Mouse (Mus musculus) ovary, postnatal 36 days (tissue): ENCODE data around the gene Neu1.
"Not testable (repeated sequence)": the region's sequence is repeated elsewhere in the genome, so short reads cannot be mapped to it uniquely, and the experiment has no call there.

Experiments
- DNase-seq: peaks from one replicate; pipeline ENCODE4 v3.0.0; 2022; ENCODE audit warnings: low spot score, mixed read lengths

The Neu1 gene

DNA sequence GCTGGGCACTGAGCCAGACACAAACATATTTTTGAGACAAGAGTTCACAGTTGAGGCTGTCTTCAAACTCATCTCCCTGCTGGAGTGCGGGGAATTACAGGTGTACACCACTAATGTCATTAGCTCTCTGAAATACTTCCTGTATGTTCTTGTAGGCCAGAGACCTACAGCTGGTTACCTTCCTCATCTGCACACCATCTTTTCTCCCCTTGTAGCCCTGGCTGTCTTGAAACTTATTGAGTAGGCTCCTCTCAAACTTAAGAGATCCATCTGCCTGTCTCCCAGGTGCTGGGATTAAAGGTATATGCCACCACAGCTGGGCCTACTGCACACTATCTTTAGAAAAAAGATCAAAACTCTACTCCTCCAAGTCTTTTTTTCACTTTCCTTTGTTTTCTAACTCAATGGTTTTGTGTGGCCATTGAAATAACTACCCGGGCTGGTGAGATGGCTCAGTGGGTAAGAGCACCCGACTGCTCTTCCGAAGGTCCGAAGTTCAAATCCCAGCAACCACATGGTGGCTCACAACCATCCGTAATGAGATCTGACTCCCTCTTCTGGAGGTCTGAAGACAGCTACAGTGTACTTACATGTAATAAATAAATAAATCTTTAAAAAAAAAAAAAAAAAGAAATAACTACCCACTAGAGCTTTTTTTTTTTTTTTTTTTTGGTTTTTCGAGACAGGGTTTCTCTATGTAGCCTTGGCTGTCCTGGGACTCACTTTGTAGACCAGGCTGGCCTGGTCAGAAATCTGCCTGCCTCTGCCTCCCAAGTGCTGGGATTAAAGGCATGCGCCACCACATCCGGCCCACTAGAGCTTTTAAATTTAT lies 17.9 kb downstream of the Neu1 start:
- DNase-seq: not testable (repeated sequence)

DNA sequence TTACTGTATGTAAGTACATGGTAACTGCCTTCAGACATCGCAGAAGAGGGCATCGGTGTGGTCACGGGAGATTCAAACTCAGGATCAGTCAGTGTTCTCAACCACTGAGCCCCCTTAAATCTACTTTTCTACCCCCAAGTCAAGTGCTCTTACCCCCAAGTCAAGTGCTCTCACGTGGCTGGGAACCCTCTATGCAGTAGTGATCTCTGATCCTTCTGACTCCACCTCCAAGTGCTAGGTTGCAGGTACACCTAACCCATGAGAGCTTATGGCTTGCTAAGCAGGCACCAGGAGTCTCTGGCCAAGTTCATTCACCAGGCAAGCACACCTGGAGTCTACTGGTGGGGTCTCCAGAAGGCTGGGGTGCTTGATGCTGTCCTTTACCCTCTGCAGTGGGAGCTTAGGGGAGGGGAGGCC lies 18.5 kb downstream of the Neu1 start:
- no peak for DNase-seq

DNA sequence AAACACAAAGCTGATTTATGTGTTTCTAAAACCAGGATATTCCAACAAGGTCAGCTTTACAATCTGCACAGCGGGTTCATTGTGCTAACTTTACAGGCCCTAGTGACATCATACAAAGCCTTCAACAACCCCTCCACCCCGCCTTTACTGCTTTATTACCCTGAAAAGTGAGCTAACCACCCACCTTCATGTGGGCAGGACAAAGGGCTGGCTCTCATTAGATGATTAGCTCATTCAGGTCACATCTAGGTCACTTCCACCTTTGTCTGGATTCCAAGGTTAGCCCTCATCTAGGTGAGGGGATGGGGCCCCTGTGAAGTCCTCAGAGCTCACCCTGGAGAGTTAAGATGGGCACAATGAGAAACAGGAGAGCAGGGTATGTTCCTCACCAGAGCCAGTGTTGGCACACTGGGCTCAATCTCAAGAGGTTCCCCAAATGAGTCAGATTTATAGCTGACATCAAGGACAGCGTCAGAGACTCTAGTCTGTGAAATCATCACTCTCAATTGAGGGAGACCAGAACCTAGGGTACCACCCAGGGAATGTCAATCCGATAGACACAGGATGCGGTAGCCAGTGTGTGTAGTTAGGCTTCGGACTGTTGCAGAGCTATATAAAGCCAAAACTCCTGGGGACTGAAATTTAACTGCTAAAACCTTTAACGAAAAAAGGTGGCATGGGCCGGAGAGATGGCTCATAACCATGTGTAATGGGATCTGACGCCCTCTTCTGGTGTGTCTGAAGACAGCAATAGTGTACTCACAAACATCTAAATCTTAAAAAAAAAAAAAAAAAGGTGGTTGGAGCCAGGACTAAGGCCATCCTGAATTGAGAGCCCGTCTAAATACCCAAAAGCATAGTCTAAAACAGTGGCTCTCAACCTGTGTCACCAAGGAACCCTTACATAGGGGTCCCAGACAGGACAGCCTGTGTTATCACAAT lies 19.7 kb downstream of the Neu1 start:
- no peak for DNase-seq

DNA sequence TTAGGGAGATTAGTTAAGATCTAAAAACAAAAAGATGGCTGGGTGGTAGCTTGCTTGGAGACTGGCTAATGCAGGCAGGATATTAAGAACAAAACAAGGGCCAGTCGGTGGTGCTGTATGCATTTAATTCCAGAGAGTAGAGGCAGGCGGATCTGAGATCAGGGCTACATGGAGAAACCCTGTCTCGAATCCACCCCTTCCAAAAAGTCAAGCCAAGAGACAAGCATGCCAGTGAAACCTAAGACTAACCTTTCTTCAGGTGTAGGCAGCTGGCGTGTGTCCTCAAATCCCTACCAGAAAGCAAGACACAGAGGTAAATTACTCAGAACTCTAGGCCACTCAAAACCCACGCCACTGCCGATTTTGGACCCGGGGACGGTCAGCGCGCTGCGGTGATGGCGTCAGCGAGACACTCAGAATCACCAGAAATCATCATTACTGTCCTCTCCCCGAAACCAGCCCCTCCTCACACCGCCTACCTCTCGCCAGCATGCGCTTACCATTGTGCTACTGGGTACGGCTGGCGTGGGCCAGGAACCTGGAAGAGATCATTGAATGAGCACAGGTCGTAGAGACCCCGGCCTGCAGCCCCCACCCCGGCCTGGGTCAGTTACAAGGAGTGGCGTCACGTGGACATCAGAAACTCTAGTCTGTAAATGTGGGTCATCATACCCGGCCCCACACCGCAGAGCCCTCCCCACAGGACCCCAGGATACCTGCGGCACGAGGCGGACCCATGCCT lies 20.8 kb downstream of the Neu1 start:
- no peak for DNase-seq

- DNase-seq: peak; percentile 79
These were observed 21.5 kb downstream of the Neu1 start for GRCm38 (mm10) chr17:34952378-34953040.

DNA sequence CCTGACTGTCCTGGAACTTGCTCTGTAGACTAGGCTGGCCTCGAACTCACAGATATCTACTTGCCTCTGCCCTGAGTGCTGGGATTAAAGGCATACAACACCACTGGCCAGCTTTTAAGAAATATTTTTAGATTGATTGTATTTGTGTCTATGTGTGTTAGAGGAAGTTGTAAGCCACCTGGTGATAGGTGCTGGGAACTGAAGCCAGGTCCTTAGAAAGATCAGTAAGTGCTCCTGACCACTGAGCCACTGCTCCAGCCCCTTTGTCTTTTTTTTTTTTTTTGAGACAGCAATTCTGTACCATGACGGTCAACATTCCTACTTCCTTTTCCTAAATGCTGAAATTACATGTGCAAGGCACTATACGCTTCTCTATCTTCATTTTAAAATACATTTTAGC lies 22.2 kb downstream of the Neu1 start:
- no peak for DNase-seq

GRCm38 (mm10) chr17:34953904-34954303 lies 22.9 kb downstream of the Neu1 start:
- DNase-seq: no peak

DNA sequence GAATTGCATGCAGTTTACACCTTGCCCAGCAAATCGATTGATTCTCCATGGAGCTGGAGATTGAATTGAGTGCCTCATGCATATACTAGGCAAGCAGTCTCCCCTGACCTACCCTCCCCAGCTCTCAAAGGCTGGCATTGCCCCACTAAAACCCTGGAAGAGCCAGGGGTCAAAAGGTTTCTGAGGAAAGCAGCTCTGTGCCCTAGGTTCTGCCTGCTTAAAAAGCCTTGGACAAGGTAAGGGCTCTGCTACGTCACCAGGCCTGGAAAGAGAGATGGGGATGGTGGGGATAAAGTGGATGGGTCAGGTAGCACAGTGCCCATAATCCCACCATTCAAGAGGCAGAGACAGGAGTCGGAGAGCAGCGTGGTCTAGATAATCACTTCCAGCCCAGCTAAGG lies 23.8 kb downstream of the Neu1 start:
- DNase-seq: no peak

DNA sequence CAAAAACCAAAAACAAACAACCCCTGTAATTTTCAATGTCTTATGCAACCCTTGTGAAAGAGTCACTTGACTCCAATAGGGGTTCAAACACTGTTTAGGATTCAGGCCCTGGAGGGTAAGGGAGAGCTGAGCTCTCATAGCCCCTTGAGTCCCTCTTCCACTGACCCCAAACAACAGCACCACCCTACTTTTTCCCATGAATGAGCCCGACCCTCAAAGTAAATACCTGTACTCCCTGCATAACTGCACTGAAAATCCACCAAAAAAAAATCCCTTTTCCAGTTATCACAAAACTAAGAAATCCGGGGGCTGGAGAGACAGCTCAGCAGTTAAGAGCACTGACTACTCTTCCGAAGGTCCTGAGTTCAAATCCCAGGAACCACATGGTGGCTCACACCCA lies 24.8 kb downstream of the Neu1 start:
- no peak for DNase-seq

DNA sequence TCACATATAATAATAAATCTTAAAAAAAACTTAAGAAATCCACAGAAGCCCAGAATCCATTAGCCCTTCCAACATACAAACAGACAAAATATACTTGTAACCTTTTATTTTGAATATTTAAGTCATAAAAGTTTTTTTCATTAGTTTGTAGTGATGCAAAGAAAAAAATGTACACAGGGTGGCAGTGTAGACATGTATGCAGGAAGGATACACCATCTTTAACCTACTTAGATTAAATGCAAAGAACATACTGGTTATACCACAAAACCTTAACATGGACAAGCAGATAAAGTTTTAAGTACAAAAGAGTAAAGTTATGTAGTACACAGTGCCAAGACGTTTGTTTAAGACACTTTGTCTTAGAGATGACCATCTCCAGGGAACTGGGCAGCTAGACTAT lies 25.3 kb downstream of the Neu1 start:
- DNase-seq: no peak

GRCm38 (mm10) chr17:34957291-34957690 lies 26.2 kb downstream of the Neu1 start:
- not testable (repeated sequence) for DNase-seq

GRCm38 (mm10) chr17:34957966-34958365 lies 26.9 kb downstream of the Neu1 start:
- DNase-seq: not testable (repeated sequence)

- not testable (repeated sequence) for DNase-seq
These were observed 27.7 kb downstream of the Neu1 start for GRCm38 (mm10) chr17:34958734-34959129.

- DNase-seq: peak; percentile 84
These were observed 28.2 kb downstream of the Neu1 start, which contains the start of gene Hspa1b for GRCm38 (mm10) chr17:34959130-34959778. Hspa1b (minus strand) TSS chr17:34959238.

GRCm38 (mm10) chr17:34959881-34960515 lies 28.9 kb downstream of the Neu1 start:
- DNase-seq: no peak

- DNase-seq: no peak
These were observed 29.8 kb downstream of the Neu1 start for GRCm38 (mm10) chr17:34960702-34961493.

GRCm38 (mm10) chr17:34962125-34962524 lies 31.1 kb downstream of the Neu1 start:
- no peak for DNase-seq

DNA sequence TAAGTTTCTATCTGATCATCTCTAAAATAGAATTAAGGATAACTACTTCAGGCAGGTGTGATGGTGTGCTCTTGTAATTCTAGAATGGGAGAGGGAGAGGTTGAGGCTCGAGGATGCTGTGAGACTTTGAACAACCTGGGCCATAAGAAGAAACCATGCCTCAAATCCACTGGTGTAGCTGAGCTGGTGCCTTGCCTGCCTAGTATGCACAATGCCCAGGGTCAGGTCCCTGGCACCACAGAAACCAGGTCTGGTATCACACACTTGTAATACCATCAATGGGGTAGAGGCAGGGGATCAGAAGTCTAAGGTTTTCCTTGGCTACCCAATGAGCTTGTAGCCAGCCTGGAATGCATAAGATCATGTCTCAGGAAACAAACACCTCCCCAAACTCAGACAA lies 31.8 kb downstream of the Neu1 start:
- no peak for DNase-seq

DNA sequence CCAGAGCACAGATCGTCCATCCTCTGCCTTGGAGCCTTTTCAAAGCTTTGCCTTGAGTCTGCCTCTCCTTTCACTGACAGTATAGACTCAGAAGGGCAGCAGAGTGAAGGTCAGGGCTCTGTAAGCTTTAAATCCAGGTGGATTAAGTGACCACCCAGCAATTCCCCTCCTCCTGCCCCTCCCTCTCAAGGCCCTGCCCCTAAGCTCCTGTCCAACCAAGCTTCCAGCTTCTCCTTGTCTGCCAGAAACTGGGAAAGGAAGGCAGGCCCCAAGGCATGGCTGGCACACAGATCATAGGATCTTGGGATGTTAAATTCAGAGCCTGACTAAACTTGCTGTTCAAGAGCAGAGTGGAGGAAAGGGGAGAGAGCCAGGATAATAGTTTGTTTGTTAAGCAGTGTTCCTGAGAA lies 33.6 kb downstream of the Neu1 start:
- no peak for DNase-seq

- no peak for DNase-seq
These were observed 34.6 kb downstream of the Neu1 start for GRCm38 (mm10) chr17:34965627-34966026.
